Mouse (Mus musculus) granulocyte monocyte progenitor cell, adult 5-6 weeks (primary cell): Measurements from ENCODE around the gene Papola. TPM values are rescaled to one million over a fixed set of nuclear protein-coding genes. Genes with fewer than 3 reads are reported as not detected.
A peak's percentile ranks its signal among the peaks of the same experiment; 100 is the strongest.

Source experiments
- ATAC-seq: replicated peaks from 2 replicates; pipeline ENCODE4 v1.8.0; 2016; ENCODE audit warnings: mild to moderate bottlenecking, moderate TSS enrichment, inconsistent platforms; ENCODE audit not compliant: poor library complexity, severe bottlenecking
- total RNA-seq, 2 experiments: library from RNA; stranded (forward) in 1 of 2; stranded (reverse) in 1 of 2; fragments of 200-712, 200-1000 nt in 1 of 2; fragments of >200 nt in 1 of 2; fragmentation: Nextera tagmentation in 1 of 2; gene quantifications; 2 replicates each; pipeline ENCODE4 v1.2.3; 2014 to 2017

The Papola gene
- total RNA-seq, 2 experiments from 2014 or later: 111 to 143 TPM

DNA sequence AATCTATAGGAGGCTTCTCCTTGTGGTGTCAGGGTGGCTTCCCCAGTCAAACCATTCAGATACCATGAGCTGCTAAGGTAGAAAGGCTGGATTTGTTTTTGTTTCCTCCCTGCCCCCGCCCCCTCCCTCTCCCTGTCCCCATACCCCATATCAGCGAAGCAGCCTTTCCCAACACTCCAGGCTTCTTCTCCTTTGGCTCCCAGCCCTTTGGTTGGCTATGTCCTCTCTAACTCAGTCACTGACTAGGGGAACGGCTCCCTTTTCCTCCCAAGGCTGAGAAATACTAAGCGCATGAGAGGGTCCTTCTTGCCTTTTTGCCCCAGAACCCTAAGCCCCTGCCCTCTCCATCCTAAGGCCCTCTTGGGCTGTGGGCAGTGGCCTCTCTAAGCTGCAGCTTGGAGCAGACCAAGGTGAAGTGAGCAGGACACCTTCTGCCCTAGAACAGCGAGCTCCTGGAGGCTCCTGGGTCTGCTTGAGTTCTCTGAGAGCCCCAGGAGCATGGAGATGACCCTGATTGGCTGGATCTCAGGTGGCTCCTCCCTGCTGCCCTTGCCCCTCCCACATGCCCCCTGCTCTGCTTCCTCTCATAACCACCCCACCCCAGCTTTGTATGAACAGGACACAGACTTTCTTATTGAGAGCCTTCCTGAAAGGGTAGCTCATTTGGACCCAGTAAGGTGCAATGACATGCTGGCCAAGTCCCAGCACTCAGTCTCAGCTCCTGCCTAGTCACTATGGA lies 73.6 kb downstream of the Papola start:
- ATAC-seq: no peak

DNA sequence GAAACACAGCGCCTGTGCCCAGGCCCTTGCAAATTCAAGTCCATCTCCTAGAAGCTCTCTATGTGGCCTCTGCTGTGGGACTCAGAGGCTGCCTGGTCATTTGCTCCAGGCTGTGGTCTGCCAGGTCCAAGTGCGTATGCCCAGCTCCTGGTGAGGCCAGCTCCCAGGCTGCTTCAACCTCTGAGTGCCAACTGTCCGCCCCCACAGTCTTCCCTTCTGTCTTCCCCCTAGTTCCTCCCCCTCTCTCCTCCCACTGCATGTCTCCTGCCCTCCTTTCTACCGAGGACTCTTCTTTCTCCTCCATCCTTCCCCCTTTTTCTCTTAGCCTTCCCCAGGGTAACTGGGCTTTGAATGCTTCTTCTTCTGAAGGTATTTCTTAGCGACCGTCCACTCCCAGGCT lies 77.6 kb downstream of the Papola start:
- ATAC-seq: no peak

DNA sequence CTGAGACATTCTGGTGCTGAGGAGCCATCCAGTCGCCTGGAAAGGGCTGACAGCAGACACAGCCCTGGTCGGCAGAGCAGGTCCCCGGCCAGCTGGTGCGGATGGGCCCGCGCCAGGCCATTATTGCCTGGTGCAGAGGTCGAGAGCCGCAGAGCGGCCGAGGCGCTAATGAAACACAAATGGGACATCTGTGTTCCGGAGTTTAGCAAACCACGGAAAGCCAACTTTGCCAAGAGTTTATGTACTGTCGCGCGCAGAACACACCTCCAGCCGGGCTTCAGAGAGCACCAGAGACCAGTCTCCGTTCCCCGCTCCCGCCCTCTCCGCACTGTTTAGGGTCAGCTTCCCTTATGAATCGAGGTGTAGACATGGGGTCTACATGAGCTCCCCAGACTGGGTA lies 78.1 kb downstream of the Papola start:
- ATAC-seq: no peak

DNA sequence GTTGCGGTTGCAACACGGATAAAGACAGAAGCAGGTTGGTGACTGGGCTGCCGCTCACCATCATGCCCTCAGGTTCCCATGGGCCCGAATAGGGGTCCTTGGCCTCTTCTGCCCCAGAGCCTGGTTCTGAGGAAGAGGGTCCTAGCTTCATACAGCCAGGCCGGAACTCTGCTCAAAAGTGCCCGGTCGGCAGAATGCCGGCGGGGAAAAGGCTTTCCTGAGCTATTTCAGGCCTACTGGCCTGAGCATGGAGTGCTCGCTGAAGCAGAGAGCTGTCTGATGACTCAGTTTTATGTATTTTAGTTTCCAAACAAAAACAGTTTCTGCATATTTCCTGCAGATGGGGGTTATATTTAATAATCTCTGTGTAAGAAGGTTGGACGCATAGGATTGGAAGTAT lies 78.9 kb downstream of the Papola start:
- ATAC-seq: no peak

DNA sequence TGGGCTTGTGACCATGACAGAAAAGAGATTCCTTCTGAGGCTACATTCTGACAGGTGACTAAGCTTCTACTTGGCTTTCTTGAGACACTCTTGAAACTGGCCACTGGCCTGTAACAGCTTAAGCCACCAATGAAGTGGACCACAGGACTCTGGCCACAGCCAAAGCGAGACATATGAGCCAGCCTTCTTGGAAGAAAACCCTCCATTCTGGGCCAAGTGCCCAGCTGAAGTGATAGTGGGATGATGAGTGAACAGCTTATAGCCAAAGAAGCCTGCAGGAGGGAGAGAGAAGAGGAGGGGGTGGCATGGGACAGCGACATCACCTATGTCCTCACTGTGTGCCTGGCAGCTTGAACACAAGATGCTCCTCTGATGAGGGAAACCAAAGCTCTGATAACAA lies 83.2 kb downstream of the Papola start:
- no peak for ATAC-seq

DNA sequence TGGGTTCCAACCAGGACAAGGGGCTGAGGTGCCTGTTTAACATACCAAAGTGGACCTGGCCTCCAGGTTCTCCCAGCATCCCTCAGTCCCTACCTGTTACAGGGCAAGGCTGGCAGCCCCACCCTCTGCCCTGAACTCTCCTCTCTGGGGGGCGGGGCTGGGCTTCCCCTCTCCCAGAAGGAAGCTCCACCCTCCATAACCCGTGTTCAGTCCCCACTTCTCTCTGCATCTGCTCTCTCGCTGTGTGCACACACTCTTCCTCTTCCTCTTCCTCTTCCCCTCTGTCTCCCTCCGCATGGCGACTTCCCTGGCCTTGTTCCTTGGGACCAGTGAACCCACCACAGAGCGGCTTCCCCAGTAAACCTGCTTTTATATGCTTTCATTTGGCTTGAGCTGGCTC lies 84.7 kb downstream of the Papola start:
- ATAC-seq: peak; percentile 91

DNA sequence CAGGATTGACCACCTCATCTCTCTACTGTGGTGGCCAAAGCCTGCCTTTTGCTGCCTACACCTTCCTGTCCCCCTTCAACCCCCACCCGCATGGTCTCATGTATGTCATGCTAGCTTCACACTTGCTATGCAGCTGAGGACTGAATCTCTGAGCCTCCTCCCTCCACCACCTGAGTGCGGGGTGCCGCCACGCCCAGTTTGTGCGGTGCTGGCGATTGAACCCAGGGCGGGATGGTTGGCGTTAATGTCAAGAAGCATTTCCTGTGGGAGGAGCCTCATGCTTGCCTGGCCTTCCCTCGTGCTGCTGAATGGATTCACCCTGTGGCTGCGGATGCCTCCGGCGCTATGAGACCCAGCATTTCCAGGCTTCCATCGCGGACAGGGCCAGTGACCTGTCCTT lies 85.2 kb downstream of the Papola start:
- peak; percentile 23 for ATAC-seq

DNA sequence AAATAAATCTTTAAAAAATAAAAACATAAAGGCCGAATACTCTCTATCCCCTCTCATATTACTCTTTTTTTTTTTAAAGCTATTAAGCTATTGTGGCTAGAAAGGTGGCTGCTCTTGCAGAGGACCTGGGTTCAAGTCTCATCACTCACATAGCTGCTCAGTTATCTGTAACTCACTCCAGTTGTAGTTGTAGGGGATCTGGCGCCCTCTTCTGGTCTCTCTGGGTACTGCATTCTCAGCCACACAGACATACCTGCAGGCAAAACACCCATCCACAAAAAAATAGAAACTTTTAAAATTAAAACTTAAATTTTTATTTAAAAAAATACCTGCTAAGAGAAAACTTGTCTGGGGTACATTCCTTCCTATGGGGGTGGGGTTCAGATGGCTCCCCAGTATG lies 88.8 kb downstream of the Papola start:
- no peak; the same call in 1 of the 2 replicates for ATAC-seq

DNA sequence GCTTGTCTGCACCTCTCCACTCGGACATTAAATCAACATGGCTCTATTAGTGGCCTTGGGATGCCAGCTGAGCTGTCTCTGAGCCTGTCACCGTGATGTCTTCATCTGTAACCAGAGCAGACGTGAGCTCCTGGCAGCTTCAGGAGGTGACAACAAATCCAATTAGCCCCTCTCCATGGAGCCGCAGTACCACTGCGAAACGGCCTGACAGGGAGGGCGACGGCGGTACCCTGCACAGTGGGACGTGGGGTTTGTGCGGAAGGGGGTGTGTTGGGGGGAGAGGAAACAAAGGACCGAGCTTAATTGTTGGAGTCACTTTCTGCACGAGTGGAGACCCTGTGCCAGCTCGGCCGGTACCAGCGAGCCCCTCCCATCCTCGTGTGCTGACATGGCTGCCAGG lies 90.6 kb downstream of the Papola start:
- ATAC-seq: no peak

DNA sequence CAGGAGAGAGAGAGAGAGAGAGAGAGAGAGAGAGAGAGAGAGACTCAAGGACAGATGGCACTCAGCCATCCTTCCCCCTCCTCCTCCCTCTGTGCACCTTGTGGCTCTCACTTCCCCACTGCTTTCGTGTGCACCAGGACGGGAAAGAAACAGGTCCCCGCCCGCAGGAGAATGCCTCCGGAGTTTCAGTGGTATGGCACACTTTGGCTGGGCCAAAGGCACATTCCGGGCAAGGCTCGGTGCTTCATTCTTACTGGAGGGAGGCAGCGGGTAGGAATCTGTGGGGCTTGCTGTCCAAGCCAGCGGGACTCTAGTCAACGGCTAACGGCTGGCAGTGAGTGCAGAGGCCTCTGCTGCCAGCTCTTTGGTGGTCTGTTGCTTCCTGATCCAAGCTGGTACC lies 92.0 kb downstream of the Papola start:
- ATAC-seq: peak; percentile 62

DNA sequence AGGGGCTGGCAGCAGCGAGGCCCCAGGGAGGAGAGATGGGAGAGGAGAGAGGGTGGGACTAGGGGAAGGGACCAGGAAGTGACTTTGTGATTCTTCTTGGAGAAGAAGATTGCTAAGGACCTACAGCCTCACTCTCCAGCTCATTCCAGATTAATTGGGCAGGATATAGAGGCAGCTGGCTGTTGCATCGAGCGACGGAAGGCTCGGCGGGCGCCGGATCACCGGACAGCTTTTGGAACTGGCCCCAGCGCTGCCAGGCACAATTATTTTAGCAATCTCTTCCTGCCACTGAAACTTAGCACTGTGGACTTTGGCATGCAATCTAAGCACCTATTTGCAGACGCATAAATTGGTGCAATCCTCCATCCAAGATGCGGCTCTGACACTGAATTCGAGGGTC lies 92.4 kb downstream of the Papola start:
- ATAC-seq: no peak

DNA sequence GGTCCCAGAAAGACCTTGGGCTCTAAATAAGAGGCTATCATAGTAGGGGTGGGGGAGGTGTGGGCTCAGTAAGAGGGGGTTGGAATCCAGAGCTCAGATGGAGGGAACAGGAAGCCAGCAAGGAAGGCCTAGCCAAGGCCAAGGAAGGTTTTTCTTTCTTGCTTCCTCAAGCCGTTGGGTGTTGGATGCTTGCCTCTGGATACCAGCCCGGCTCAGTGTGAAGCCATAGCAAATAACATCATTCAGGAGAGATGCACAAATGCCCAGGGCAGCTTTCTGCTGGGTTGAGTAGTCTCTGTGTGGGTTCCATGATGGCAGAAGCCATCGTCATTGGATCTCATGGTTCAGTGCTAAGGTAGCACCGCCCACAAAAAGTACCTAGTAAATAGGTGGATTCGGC lies 94.3 kb downstream of the Papola start:
- ATAC-seq: no peak

DNA sequence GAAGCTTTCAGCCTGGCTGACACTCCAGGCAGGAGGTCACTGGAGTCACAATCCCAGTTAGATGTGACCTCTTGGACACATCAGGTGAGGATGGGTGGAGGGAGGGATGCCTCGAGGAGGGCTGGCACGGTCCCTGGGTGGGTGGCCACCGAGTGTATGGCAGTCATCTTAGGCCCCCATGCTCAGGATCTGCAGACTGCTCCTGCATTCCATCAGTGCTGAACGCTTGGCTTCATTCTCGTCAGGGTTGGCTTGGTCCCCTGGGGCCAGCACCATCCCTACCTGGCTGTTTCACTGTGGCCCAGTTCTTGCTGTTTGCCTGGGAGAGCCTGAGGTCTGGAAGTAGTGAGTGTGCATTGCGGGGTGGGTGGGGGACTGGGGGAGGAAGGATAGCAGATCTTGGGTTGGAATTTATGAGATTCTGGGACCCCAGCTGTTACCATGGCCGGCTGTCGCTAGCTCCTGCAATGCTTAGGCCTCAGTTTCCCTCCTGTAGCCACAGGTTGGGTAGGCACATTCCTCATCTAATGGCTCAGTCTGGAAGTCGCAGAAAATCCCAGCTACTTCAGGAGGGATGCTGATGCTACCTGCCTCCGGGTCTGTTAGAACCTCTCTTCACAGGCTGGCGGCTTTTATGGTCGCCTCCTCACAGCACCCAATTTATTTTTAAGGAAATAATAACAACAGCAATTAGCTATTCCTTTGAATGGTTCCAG lies 99.5 kb downstream of the Papola start:
- ATAC-seq: no peak

DNA sequence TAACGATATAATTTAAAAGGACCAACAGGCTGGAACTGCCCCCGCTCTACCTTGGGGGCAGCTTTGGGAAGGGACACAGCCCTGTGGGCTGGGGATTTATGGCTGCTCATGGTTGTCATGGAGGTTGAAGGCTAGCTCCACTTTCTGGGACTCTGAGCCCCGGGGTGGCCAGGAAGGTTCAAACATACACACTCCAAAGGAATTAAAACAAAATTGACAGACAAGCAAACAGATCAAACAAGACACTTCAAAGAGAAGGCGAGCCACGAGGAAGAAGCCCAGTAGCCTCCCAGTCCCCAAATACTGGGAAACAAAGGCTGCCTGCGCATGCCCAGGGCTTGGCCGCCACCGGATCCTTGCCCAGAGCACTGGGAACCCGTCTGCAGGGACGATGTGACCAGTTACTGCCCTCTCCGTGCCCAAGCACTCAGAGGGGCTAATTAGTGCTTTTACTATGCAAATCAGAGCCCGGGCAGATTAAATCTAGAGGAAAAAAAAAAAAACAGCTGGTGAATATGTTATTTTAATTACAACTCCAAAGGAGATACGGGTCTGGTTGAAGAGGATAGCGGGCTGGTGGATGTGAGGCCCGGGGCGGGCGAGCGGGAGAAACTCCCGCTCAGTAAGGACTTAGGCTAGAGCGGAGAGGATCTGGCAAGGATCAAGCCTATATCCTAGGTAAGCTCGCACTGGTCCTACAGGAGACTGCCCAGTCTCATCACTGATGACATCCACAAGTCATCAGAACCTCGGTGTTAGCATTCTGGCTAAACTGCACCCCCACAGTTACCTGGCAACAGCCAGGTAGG lies 100.2 kb downstream of the Papola start:
- ATAC-seq: no peak

Other genes starting within 250 kb of the Papola start
- gene Bdkrb2, start 221.5 kb upstream of the Papola start, total RNA-seq (2014; fragmentation: Nextera tagmentation): not detected in 2 replicates
- not detected in 2 replicates for gene Bdkrb2, start 221.5 kb upstream of the Papola start, total RNA-seq (2017)
- not detected in 2 replicates for gene Bdkrb1, start 181.6 kb upstream of the Papola start, total RNA-seq (2014; fragmentation: Nextera tagmentation)
- gene Bdkrb1, start 181.6 kb upstream of the Papola start, total RNA-seq (2017): not detected in 2 replicates
- 12.5 and 16.3 TPM in 2 replicates for gene Gskip, start 99.9 kb upstream of the Papola start, total RNA-seq (2014; fragmentation: Nextera tagmentation)
- 10.4 and 15.7 TPM in 2 replicates for gene Gskip, start 99.9 kb upstream of the Papola start, total RNA-seq (2017)
- 38.3 and 40.6 TPM in 2 replicates for gene Atg2b, start 99.5 kb upstream of the Papola start, total RNA-seq (2014; fragmentation: Nextera tagmentation)
- gene Atg2b, start 99.5 kb upstream of the Papola start, total RNA-seq (2017): 18.9 and 21.2 TPM in 2 replicates
- gene Ak7, start 78.7 kb upstream of the Papola start, total RNA-seq (2014; fragmentation: Nextera tagmentation): 0.21 TPM in 1 of 2 replicates, not detected in the other
- gene Ak7, start 78.7 kb upstream of the Papola start, total RNA-seq (2017): not detected in 2 replicates
- 97.1 and 98.6 TPM in 2 replicates for gene Vrk1, start 225.5 kb downstream of the Papola start, total RNA-seq (2014; fragmentation: Nextera tagmentation)
- gene Vrk1, start 225.5 kb downstream of the Papola start, total RNA-seq (2017): 205 and 212 TPM in 2 replicates